Mouse (Mus musculus): ENCODE results near the gene Me1. TPM values are rescaled to one million over a fixed set of nuclear protein-coding genes. Genes with fewer than 3 reads are reported as not detected.

The Me1 gene
- polyA plus RNA-seq, 1 experiment, result 56.3 TPM

DNA sequence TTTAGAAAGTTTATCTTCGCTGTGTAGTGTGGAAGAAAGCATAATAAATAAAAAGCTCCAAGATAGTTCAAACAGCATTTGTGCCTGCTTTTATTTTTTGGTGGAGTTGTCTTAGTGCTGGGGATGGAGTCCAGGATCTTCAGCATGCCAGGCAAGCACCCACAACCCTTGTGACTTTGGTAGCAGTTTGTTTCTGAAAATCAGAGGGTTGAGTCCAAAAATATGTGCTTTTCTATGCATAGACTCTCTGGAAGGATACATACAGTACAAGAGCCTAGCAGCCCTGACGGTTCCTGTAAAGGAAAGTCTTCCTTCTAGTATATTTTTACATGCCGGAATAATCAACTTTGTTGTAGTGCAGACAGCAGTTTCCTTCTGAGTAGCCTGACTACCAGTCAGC, 145.0 kb downstream of the Me1 start:
- 93% methylated on average over 3 of the region's 3 CpGs for WGBS
- DNase-seq, result no peak
- no peak for TF ChIP-seq CTCF (IDR thresholded peaks at IDR 0.05; ENCODE audit: borderline replicate concordance, insufficient read depth, low read depth, low read length)
- TF ChIP-seq POLR2A (IDR thresholded peaks at IDR 0.05; ENCODE audit: borderline replicate concordance, insufficient read depth, low read length), result no peak
- H3K27ac ChIP-seq (ENCODE audit: insufficient read depth, low read length), result no peak overlapping the region
- H3K27me3 ChIP-seq (ENCODE audit: control insufficient read depth, insufficient read depth, low read length), result no peaks in the 10 kb centered on the region
- H3K4me1 ChIP-seq (ENCODE audit: control insufficient read depth, insufficient read depth, low read length), result no peaks in the 10 kb centered on the region
- no peak overlapping the region for H3K4me3 ChIP-seq (replicated peaks; ENCODE audit: insufficient read depth, low read depth, low read length)

DNA sequence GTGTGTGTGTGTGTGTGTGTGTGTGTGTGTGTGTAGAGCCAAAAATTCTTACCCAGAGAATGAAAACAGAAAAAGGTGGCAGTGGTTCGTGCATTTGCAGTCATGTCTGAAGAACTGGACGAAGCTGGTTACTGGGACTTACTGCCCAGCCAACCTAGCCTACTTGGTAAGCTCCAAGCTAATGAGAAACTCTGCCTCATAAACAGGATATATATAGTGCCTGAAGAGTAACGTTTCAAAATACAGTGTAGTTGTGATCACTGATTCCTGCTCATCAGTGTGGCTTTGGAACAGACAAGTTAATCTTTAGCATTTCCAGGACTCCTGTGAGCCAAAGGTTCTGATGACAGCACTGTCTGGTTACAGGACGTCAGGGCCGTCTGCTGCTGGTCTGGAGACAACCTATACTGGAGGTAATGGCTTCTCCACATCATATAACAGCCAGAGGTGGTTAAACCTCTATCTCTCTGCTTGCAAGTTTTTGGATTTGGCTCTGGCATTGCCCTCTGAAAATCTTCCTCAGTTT, 146.1 kb downstream of the Me1 start:
- no peaks in the 10 kb centered on the region for H3K4me1 ChIP-seq (ENCODE audit: control insufficient read depth, insufficient read depth, low read length)
- H3K27me3 ChIP-seq (ENCODE audit: control insufficient read depth, insufficient read depth, low read length), result no peaks in the 10 kb centered on the region
- WGBS, result 87% methylated on average over 5 of the region's 5 CpGs
- TF ChIP-seq POLR2A (IDR thresholded peaks at IDR 0.05; ENCODE audit: borderline replicate concordance, insufficient read depth, low read length) (no peak), CTCF (IDR thresholded peaks at IDR 0.05; ENCODE audit: borderline replicate concordance, insufficient read depth, low read depth, low read length) (no peak)
- DNase-seq, result no peak
- H3K27ac ChIP-seq (ENCODE audit: insufficient read depth, low read length), result no peak overlapping the region; the same call in 1 of the 2 replicates
- H3K4me3 ChIP-seq (replicated peaks; ENCODE audit: insufficient read depth, low read depth, low read length), result no peak overlapping the region

- DNase-seq, result no peak
- no peak overlapping the region for H3K27ac ChIP-seq (ENCODE audit: insufficient read depth, low read length)
- no peaks in the 10 kb centered on the region for H3K27me3 ChIP-seq (ENCODE audit: control insufficient read depth, insufficient read depth, low read length)
- no peaks in the 10 kb centered on the region for H3K4me1 ChIP-seq (ENCODE audit: control insufficient read depth, insufficient read depth, low read length)
- no peak for TF ChIP-seq CTCF (IDR thresholded peaks at IDR 0.05; ENCODE audit: borderline replicate concordance, insufficient read depth, low read depth, low read length)
- H3K4me3 ChIP-seq (replicated peaks; ENCODE audit: insufficient read depth, low read depth, low read length), result no peak overlapping the region
- 60% methylated on average over 1 of the region's 1 CpGs for WGBS
Measured at GRCm38 (mm10) chr9:86544559-86544958, 151.2 kb downstream of the Me1 start.

DNA sequence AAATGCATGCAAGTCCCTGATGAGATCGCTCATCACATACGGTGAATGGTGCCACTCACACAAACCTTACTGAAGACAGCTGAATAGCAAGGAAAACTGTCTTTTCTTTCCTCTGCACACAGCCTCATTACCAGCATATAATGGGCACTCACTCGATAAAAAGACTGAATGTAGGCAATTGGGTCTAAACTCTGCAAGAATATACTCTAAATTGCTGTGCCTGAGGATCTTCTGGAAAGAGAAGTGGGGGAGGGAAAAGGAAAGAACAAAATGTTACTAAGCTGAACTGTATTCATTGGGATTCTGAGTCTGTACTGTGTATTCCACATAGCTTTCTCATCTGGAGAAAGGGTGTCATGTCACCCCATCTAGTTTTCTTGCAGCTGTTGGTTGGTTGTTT, 152.3 kb downstream of the Me1 start:
- H3K4me1 ChIP-seq (ENCODE audit: control insufficient read depth, insufficient read depth, low read length), result no peaks in the 10 kb centered on the region
- TF ChIP-seq CTCF (IDR thresholded peaks at IDR 0.05; ENCODE audit: borderline replicate concordance, insufficient read depth, low read depth, low read length), result no peak
- no peak for TF ChIP-seq POLR2A (IDR thresholded peaks at IDR 0.05; ENCODE audit: borderline replicate concordance, insufficient read depth, low read length)
- H3K27me3 ChIP-seq (ENCODE audit: control insufficient read depth, insufficient read depth, low read length), result no peaks in the 10 kb centered on the region
- 89% methylated on average over 3 of the region's 3 CpGs for WGBS
- no peak overlapping the region for H3K27ac ChIP-seq (ENCODE audit: insufficient read depth, low read length)
- DNase-seq, result no peak
- H3K4me3 ChIP-seq (replicated peaks; ENCODE audit: insufficient read depth, low read depth, low read length), result no peak overlapping the region

- no peak overlapping the region for H3K27ac ChIP-seq (ENCODE audit: insufficient read depth, low read length)
- no peaks in the 10 kb centered on the region for H3K27me3 ChIP-seq (ENCODE audit: control insufficient read depth, insufficient read depth, low read length)
- TF ChIP-seq POLR2A (IDR thresholded peaks at IDR 0.05; ENCODE audit: borderline replicate concordance, insufficient read depth, low read length), result no peak
- TF ChIP-seq CTCF (IDR thresholded peaks at IDR 0.05; ENCODE audit: borderline replicate concordance, insufficient read depth, low read depth, low read length), result no peak
- 88% methylated on average over 5 of the region's 5 CpGs for WGBS
- DNase-seq, result no peak
- H3K4me1 ChIP-seq (ENCODE audit: control insufficient read depth, insufficient read depth, low read length), result no peaks in the 10 kb centered on the region
- no peak overlapping the region for H3K4me3 ChIP-seq (replicated peaks; ENCODE audit: insufficient read depth, low read depth, low read length)
Measured at GRCm38 (mm10) chr9:86534071-86534470, 161.7 kb downstream of the Me1 start.

Other genes with a start within 250 kb of the Me1 start
- gene Ube2cbp, start 231.0 kb downstream of the Me1 start, polyA plus RNA-seq (2012; rRNA removed), result 3.5 and 3.7 TPM in 2 replicates
- gene Dop1a, start 228.8 kb downstream of the Me1 start, polyA plus RNA-seq (2012; rRNA removed), result 50.9 and 53.1 TPM in 2 replicates
- gene Pgm3, start 124.1 kb downstream of the Me1 start, polyA plus RNA-seq (2012; rRNA removed), result 12.2 and 12.9 TPM in 2 replicates
- 31.6 and 33.2 TPM in 2 replicates for gene Rwdd2a, start 124.0 kb downstream of the Me1 start, polyA plus RNA-seq (2012; rRNA removed)
- gene Prss35, start 47.7 kb upstream of the Me1 start, polyA plus RNA-seq (2012; rRNA removed), result 2.5 and 3.1 TPM in 2 replicates
- gene Snap91, start 184.7 kb upstream of the Me1 start, polyA plus RNA-seq (2012; rRNA removed), result 234 and 267 TPM in 2 replicates

All from cerebellum, adult 2 months (tissue).